Mouse (Mus musculus) T-helper 1 cell (primary cell): ENCODE data around the gene Chchd3.

ENCODE experiments used
- in situ Hi-C: fragments of 300-600 bp; cut with MboI, MseI; formaldehyde crosslinking; loops from one replicate; pipeline ENCODE4 v1.15.1; 2025; ENCODE audit warnings: high pct_unique_total_duplicates

The Chchd3 gene

GRCm38 (mm10) chr6:33059735-33060576, at the start of gene Chchd3:
Gene Chchd3 (minus strand): TSS chr6:33060260.
- in situ Hi-C loops: loop anchor here (5.0 kb wide), 1 partner anchor 1117 kb away; the partner anchor contains the start of gene Slc35b4

- in situ Hi-C loops: no loop called here
These were observed 44.6 kb upstream of the Chchd3 start for GRCm38 (mm10) chr6:33104661-33105060.

GRCm38 (mm10) chr6:33098903-33099302, 38.8 kb upstream of the Chchd3 start:
- in situ Hi-C loops: no loop called here

GRCm38 (mm10) chr6:33094671-33095233, 34.7 kb upstream of the Chchd3 start:
- in situ Hi-C loops: no loop called here

GRCm38 (mm10) chr6:33080186-33080585, 20.1 kb upstream of the Chchd3 start:
- in situ Hi-C loops: no loop called here

- in situ Hi-C loops: no loop called here
These were observed 18.3 kb upstream of the Chchd3 start for GRCm38 (mm10) chr6:33078260-33078936.

- in situ Hi-C loops: no loop called here
These were observed 6.4 kb upstream of the Chchd3 start for GRCm38 (mm10) chr6:33066462-33066861.

- in situ Hi-C loops: no loop called here
These were observed 784 bp downstream of the Chchd3 start for GRCm38 (mm10) chr6:33059276-33059675.

GRCm38 (mm10) chr6:33056392-33056791, 3.7 kb downstream of the Chchd3 start:
- in situ Hi-C loops: no loop called here

GRCm38 (mm10) chr6:33055663-33056062, 4.4 kb downstream of the Chchd3 start:
- in situ Hi-C loops: no loop called here

GRCm38 (mm10) chr6:33054946-33055345, 5.1 kb downstream of the Chchd3 start:
- in situ Hi-C loops: no loop called here

GRCm38 (mm10) chr6:33051642-33052041, 8.4 kb downstream of the Chchd3 start:
- in situ Hi-C loops: no loop called here

GRCm38 (mm10) chr6:33049705-33050420, 10.2 kb downstream of the Chchd3 start:
- in situ Hi-C loops: no loop called here

GRCm38 (mm10) chr6:33043480-33043879, 16.6 kb downstream of the Chchd3 start:
- in situ Hi-C loops: no loop called here

GRCm38 (mm10) chr6:33042880-33043279, 17.2 kb downstream of the Chchd3 start:
- in situ Hi-C loops: no loop called here

GRCm38 (mm10) chr6:33041978-33042377, 18.1 kb downstream of the Chchd3 start:
- in situ Hi-C loops: no loop called here

GRCm38 (mm10) chr6:33040360-33041090, 19.5 kb downstream of the Chchd3 start:
- in situ Hi-C loops: no loop called here

- in situ Hi-C loops: no loop called here
These were observed 27.5 kb downstream of the Chchd3 start for GRCm38 (mm10) chr6:33032543-33032942.

GRCm38 (mm10) chr6:33031631-33032030, 28.4 kb downstream of the Chchd3 start:
- in situ Hi-C loops: no loop called here

- in situ Hi-C loops: no loop called here
These were observed 31.8 kb downstream of the Chchd3 start for GRCm38 (mm10) chr6:33028296-33028695.

GRCm38 (mm10) chr6:33025041-33025440, 35.0 kb downstream of the Chchd3 start:
- in situ Hi-C loops: no loop called here
